In the genomic region with DNA sequence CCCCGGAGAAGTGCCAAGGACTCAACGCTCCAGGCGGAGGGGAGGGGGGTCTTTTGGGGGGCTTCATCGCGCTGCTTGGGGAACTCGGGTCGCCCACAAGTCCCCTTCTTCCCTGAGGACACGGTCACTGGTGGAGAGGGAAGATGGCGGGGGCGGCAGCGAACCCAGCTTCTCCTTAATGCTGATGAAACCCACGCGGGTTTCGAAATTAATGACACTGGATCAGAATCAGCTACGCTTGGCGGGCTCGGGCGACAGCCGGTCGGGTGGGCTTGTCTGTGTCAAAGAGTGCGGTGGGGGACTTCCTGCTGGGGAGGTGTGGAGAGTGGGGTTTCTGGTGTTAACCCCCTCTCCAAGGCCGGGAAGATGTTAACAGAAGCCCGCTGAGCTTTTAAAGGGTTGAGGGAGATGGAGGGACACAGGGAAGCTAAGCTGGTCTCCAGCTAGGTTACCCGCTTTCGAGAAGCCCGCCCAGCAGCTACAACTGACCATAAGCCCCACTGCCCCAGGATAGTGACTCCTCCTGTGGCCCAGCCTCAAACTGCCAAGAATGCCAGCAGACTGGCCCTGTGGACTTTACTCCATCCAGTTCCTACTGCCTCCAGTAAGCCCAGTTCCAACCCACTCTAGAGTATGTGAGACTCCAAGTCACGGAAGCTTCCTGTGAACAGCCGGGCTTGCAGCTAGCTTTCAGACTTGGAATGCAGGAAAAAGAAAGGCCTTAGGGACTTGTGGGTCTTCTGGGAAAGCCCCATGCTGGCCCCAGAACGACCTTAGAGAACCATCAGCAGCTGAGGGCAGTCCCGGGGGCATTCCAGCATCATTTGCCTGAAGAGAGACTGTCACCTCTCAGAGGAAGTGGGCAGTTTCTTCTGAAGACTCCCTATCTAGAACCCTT, we compare ENCODE assay signal across 8 mouse cellular contexts.
A peak's percentile ranks its signal among the peaks of the same experiment; 100 is the strongest.
DNase-seq lines count a peak whose midpoint lies in the region; ATAC-seq and TF ChIP-seq lines count a peak whose summit lies in the region.

No protein-coding gene starts in this region.

- H3K79me2 ChIP-seq in liver, adult 2 months (ENCODE audit: control insufficient read depth, insufficient read depth, low read length) = no peaks in the 10 kb centered on the region

- 16% methylated on average over 28 of the region's 30 CpGs for WGBS in liver, adult 2 months
- 18% methylated on average over 27 of the region's 30 CpGs for WGBS in heart, embryonic 16.5 days
- WGBS in limb, embryonic 10.5 days = 14% methylated on average over 30 of the region's 30 CpGs
- 29% methylated on average over 29 of the region's 30 CpGs for WGBS in midbrain, postnatal 0 days

- DNase-seq in liver, adult 2 months (ENCODE audit: extremely low read depth, low read depth, low spot score) = no peak
- DNase-seq in liver = no peak
- peak; percentile 42 for DNase-seq in embryo, embryonic 11 days
- DNase-seq in limb, embryonic 10.5 days (ENCODE audit: low spot score) = peak; percentile 45
- DNase-seq in midbrain, postnatal 0 days (ENCODE audit: low spot score) = peak; percentile 12
- no peak for DNase-seq in left cerebral cortex, adult 18-20 months (ENCODE audit: low spot score in 2 of 2)
- no peak for DNase-seq in frontal cortex, postnatal 36 days (ENCODE audit: low spot score in 2 of 2)

- no peak for TF ChIP-seq POLR2A in liver, adult 2 months (IDR thresholded peaks at IDR 0.05; ENCODE audit: extremely low read depth, insufficient read depth, low read length)

- H3K36me3 ChIP-seq in liver, adult 2 months (ENCODE audit: control insufficient read depth, insufficient read depth, low read length) = no peaks in the 10 kb centered on the region
- no peaks in the 10 kb centered on the region for H3K36me3 ChIP-seq in heart, embryonic 16.5 days (ENCODE audit: control insufficient read depth, insufficient read depth)
- H3K36me3 ChIP-seq in limb, embryonic 10.5 days = no peaks in the 10 kb centered on the region
- no peaks in the 10 kb centered on the region for H3K36me3 ChIP-seq in midbrain, postnatal 0 days (ENCODE audit: insufficient read depth, low read length)

- H3K27me3 ChIP-seq in liver, adult 2 months (ENCODE audit: control insufficient read depth, insufficient read depth, low read length) = no peaks in the 10 kb centered on the region
- H3K27me3 ChIP-seq in heart, embryonic 16.5 days (ENCODE audit: control insufficient read depth, insufficient read depth, low read length) = peaks cover 8% of the 10 kb centered on the region
- peaks cover 96% of the 10 kb centered on the region for H3K27me3 ChIP-seq in limb, embryonic 10.5 days (ENCODE audit: low read depth, poor library complexity, severe bottlenecking)
- no peaks in the 10 kb centered on the region for H3K27me3 ChIP-seq in midbrain, postnatal 0 days (ENCODE audit: insufficient read depth, low read length)

- ATAC-seq in heart, embryonic 16.5 days (replicated peaks; ENCODE audit: extremely low read depth, insufficient read depth, low FRiP score) = no peak
- ATAC-seq in midbrain, postnatal 0 days (ENCODE audit: low FRiP score) = no peak

- H3K27ac ChIP-seq in liver, adult 2 months (replicated peaks; ENCODE audit: insufficient read depth, low read depth, low read length) = peak overlapping the region; percentile 67
- peak overlapping the region; percentile 85 for H3K27ac ChIP-seq in heart, embryonic 16.5 days (ENCODE audit: low read length)
- peak overlapping the region; percentile 95 for H3K27ac ChIP-seq in limb, embryonic 10.5 days
- H3K27ac ChIP-seq in midbrain, postnatal 0 days (ENCODE audit: low read depth, low read length) = peak overlapping the region; percentile 27

- H3K4me2 ChIP-seq in heart, embryonic 16.5 days (ENCODE audit: low read depth, low read length) = peak overlapping the region; percentile 68
- peak overlapping the region; percentile 69 for H3K4me2 ChIP-seq in midbrain, postnatal 0 days (ENCODE audit: low read depth, low read length, poor library complexity, severe bottlenecking)

- H3K4me1 ChIP-seq in liver, adult 2 months (ENCODE audit: control insufficient read depth, insufficient read depth, low read length) = peaks cover 6% of the 10 kb centered on the region; the same call in 1 of the 2 replicates
- peaks cover 9% of the 10 kb centered on the region for H3K4me1 ChIP-seq in heart, embryonic 16.5 days (ENCODE audit: control insufficient read depth, insufficient read depth, low read length)
- peaks cover 36% of the 10 kb centered on the region for H3K4me1 ChIP-seq in limb, embryonic 10.5 days
- no peaks in the 10 kb centered on the region for H3K4me1 ChIP-seq in midbrain, postnatal 0 days (ENCODE audit: insufficient read depth, low read length)

- peak overlapping the region; percentile 89 for H3K9ac ChIP-seq in liver, adult 2 months (ENCODE audit: low read depth, low read length)
- peak overlapping the region; percentile 80 for H3K9ac ChIP-seq in heart, embryonic 16.5 days (ENCODE audit: low read length)
- peak overlapping the region; percentile 62 for H3K9ac ChIP-seq in midbrain, postnatal 0 days (replicated peaks; ENCODE audit: low read length, poor library complexity, severe bottlenecking)

- H3K9me3 ChIP-seq in heart, embryonic 16.5 days (replicated peaks; ENCODE audit: control insufficient read depth, low read length) = peaks cover 2% of the 10 kb centered on the region; the same call in 1 of the 2 replicates
- no peaks in the 10 kb centered on the region for H3K9me3 ChIP-seq in limb, embryonic 10.5 days (replicated peaks)
- H3K9me3 ChIP-seq in midbrain, postnatal 0 days (ENCODE audit: low read length) = no peaks in the 10 kb centered on the region

- peak overlapping the region; percentile 71 for H3K4me3 ChIP-seq in liver, adult 2 months (ENCODE audit: insufficient read depth, low read depth, low read length)
- peak overlapping the region; percentile 55 for H3K4me3 ChIP-seq in heart, embryonic 16.5 days (ENCODE audit: low read length)
- H3K4me3 ChIP-seq in limb, embryonic 10.5 days = peak overlapping the region; percentile 49
- H3K4me3 ChIP-seq in midbrain, postnatal 0 days (ENCODE audit: low read depth, low read length) = peak overlapping the region; percentile 37

- TF ChIP-seq CTCF in liver, adult 2 months (IDR thresholded peaks at IDR 0.05; ENCODE audit: low read depth, low read length) = no peak
- TF ChIP-seq CTCF in midbrain, postnatal 0 days (IDR thresholded peaks at IDR 0.05) = no peak

Comparison
In these comparisons a context has a peak if more than half of its experiments do, and no peak if none do; other contexts are left out.
1. DNase-seq: peak in embryo, embryonic 11 days (single experiment), limb, embryonic 10.5 days (single experiment) and midbrain, postnatal 0 days (single experiment); none in liver, adult 2 months (single experiment), liver (single experiment), left cerebral cortex, adult 18-20 months (0 of 2) and frontal cortex, postnatal 36 days (0 of 2).
2. H3K27ac ChIP-seq: peak in every context shown above with its lines; median percentile 95 in limb, embryonic 10.5 days; 85 in heart, embryonic 16.5 days; 67 in liver, adult 2 months; 27 in midbrain, postnatal 0 days.
3. Peak in every context shown above with its lines, with median percentiles within 50 percentile points of each other: H3K4me3 ChIP-seq and H3K9ac ChIP-seq.